Mouse (Mus musculus) kidney, adult 2 months (tissue): ENCODE data around the gene Rars2.

Source experiments
- CTCF ChIP-seq: fragments of 200-500 bp; conservative IDR thresholded peaks from 2 replicates; pipeline ENCODE4 v1.5.1; 2011; ENCODE audit warnings: low read depth, mild to moderate bottlenecking, control low read depth, low read length, moderate library complexity, mixed read lengths; ENCODE audit not compliant: insufficient read depth, insufficient read length
- POLR2A ChIP-seq: fragments of 200-500 bp; IDR thresholded peaks from one replicate; pipeline ENCODE4 v1.6.1; 2011; ENCODE audit warnings: low read depth, low read length, control low read depth

GRCm38 (mm10) chr4:34616146-34616545, 1.4 kb downstream of the Rars2 start:
- TF ChIP-seq CTCF (no peak), POLR2A (no peak)
